Mouse (Mus musculus) liver, adult 2 months (tissue): ENCODE measurements at regions not wholly inside any gene's neighbourhood (a gene's known extent, or its start where the extent isn't known, plus 50 kb on each side); places are given as distances from the start of the nearest gene placed in this dataset.

Experiments
- DNase-seq: peaks from one replicate; pipeline ENCODE4 v3.0.0-alpha.2; 2011; ENCODE audit warnings: low read depth, low spot score; ENCODE audit errors: extremely low read depth
- H3K27ac ChIP-seq: fragments of 200-500 bp; replicated peaks from 2 replicates; pipeline ENCODE4 v1.5.1; 2012; ENCODE audit warnings: low read depth, mild to moderate bottlenecking, control low read depth, inconsistent platforms, low read length; ENCODE audit not compliant: insufficient read depth
- H3K27me3 ChIP-seq: fragments of 200-500 bp; 2 replicates; pipeline ENCODE4 v1.6.1; 2012; ENCODE audit warnings: mild to moderate bottlenecking, moderate library complexity, low read length, inconsistent platforms; ENCODE audit not compliant: control insufficient read depth, insufficient read depth
- H3K36me3 ChIP-seq: fragments of 200-500 bp; 2 replicates; pipeline ENCODE4 v1.6.1; 2012; ENCODE audit warnings: low read length, inconsistent platforms; ENCODE audit not compliant: control insufficient read depth, insufficient read depth
- H3K4me1 ChIP-seq: fragments of 200-500 bp; 2 replicates; pipeline ENCODE4 v1.6.1; 2011; ENCODE audit warnings: low read length; ENCODE audit not compliant: control insufficient read depth, insufficient read depth
- H3K4me3 ChIP-seq: fragments of 200-500 bp; 2 replicates; pipeline ENCODE4 v1.5.1; 2011; ENCODE audit warnings: low read depth, mild to moderate bottlenecking, control low read depth, low read length, moderate library complexity; ENCODE audit not compliant: insufficient read depth
- H3K79me2 ChIP-seq: fragments of 200-500 bp; 2 replicates; pipeline ENCODE4 v1.6.1; 2012; ENCODE audit warnings: inconsistent platforms, mild to moderate bottlenecking, low read length, moderate library complexity; ENCODE audit not compliant: control insufficient read depth, insufficient read depth
- H3K9ac ChIP-seq: fragments of 200-500 bp; 2 replicates; pipeline ENCODE4 v1.6.1; 2012; ENCODE audit warnings: low read depth, mild to moderate bottlenecking, control low read depth, inconsistent platforms, low read length
- CTCF ChIP-seq: fragments of 200-500 bp; IDR thresholded peaks from 2 replicates; pipeline ENCODE4 v1.5.1; 2011; ENCODE audit warnings: low read depth, low read length, control low read depth
- POLR2A ChIP-seq: fragments of 200-500 bp; IDR thresholded peaks from 2 replicates; pipeline ENCODE4 v1.6.1; 2011; ENCODE audit warnings: low read length, control low read depth; ENCODE audit not compliant: insufficient read depth; ENCODE audit errors: extremely low read depth
- WGBS: fragments of 180-500 bp; shearing (Covaris S2); methylation state at CpG from one replicate; pipeline ENCODE4 v1.1.7; 2018; 5-methylcytosine and 5-hydroxymethylcytosine counted together

- no peak overlapping the region for H3K4me3 ChIP-seq
- TF ChIP-seq POLR2A (no peak), CTCF (no peak)
- WGBS: 92% methylated on average over 7 of the region's 7 CpGs
- no peaks in the 10 kb centered on the region for H3K27me3 ChIP-seq
- H3K36me3 ChIP-seq: no peaks in the 10 kb centered on the region
- DNase-seq: no peak
- H3K4me1 ChIP-seq: no peaks in the 10 kb centered on the region
- H3K79me2 ChIP-seq: no peaks in the 10 kb centered on the region
- no peak overlapping the region for H3K9ac ChIP-seq
- no peak overlapping the region for H3K27ac ChIP-seq
These were observed 827.6 kb downstream of the Fam19a2 start for GRCm38 (mm10) chr10:124091364-124091763.

GRCm38 (mm10) chr10:124119585-124119984 is 855.8 kb downstream of the Fam19a2 start:
- no peak for TF ChIP-seq CTCF
- no peak for TF ChIP-seq POLR2A
- H3K4me3 ChIP-seq: no peak overlapping the region
- no peak overlapping the region for H3K9ac ChIP-seq
- H3K79me2 ChIP-seq: no peaks in the 10 kb centered on the region
- no peak for DNase-seq
- no peaks in the 10 kb centered on the region for H3K27me3 ChIP-seq
- H3K4me1 ChIP-seq: no peaks in the 10 kb centered on the region
- no peaks in the 10 kb centered on the region for H3K36me3 ChIP-seq
- H3K27ac ChIP-seq: no peak overlapping the region

DNA sequence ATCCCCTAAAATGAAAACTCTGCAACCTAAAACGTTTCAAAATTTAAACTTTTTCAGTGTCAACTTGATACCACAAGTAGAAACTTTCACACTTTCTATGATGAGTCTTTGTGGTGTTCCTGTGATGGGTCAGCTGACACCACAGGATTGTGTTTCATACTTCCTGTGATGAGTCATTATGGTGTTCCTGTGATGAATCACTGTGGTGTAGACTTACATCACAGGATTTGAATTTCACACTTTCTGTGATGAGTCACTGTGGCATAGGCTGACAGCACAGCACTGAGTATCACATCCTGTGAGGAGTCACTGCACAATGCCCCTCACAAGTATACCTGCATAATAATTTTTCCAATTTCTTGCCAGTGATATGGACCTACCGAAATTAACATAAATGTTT is 874.7 kb downstream of the Fam19a2 start:
- Histone ChIP-seq H3K4me1 (no peaks in the 10 kb centered on the region), H3K36me3 (no peaks in the 10 kb centered on the region), H3K9ac (no peak overlapping the region), H3K79me2 (no peaks in the 10 kb centered on the region), H3K27me3 (no peaks in the 10 kb centered on the region), H3K27ac (no peak overlapping the region), H3K4me3 (no peak overlapping the region)
- no peak for DNase-seq
- WGBS: 56% methylated on average over 2 of the region's 2 CpGs
- TF ChIP-seq POLR2A (no peak), CTCF (no peak)

GRCm38 (mm10) chr10:124142336-124142735 is 878.5 kb downstream of the Fam19a2 start:
- WGBS: 45% methylated on average over 1 of the region's 1 CpGs
- Histone ChIP-seq H3K27ac (no peak overlapping the region), H3K4me1 (no peaks in the 10 kb centered on the region), H3K27me3 (no peaks in the 10 kb centered on the region), H3K36me3 (no peaks in the 10 kb centered on the region), H3K4me3 (no peak overlapping the region), H3K79me2 (no peaks in the 10 kb centered on the region), H3K9ac (no peak overlapping the region)
- DNase-seq: no peak
- no peak for TF ChIP-seq CTCF
- no peak for TF ChIP-seq POLR2A

DNA sequence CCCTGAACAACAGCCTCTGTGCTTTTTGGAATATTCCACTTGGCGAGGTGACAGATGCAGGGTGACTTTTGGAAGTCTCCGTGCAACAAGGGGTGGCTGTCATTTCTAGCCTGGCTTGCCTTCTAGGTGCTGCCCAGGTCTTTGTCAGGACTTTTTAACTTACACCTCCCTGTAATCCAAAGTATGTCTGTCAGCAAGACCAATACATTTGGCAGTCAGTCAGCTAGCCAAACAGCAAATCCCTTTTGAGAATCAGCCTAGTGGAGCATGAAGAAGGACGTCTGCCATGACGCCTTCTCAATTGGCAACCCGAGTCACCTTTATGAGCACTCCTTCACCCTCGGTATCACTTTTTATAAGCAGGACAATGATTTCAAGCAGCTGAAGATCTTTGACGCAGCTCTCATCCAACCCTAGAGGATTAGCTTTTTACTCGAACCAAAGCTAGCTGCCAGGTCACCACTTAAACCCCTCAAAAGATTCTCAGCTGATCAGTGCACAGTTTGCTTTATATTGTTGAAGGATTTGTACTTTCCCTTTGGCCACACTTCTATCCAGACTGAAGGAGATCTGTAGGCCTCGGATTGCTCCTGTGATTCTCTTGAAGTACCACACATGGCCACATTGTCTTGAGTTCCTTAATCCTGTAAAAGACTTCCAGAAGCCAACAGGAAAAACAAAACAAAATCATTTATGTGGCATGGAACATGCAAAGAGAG is 883.1 kb downstream of the Fam19a2 start:
- DNase-seq: no peak
- no peaks in the 10 kb centered on the region for H3K36me3 ChIP-seq
- no peak overlapping the region for H3K9ac ChIP-seq
- no peaks in the 10 kb centered on the region for H3K4me1 ChIP-seq
- no peak overlapping the region for H3K4me3 ChIP-seq
- TF ChIP-seq POLR2A (no peak), CTCF (no peak)
- no peak overlapping the region for H3K27ac ChIP-seq
- no peaks in the 10 kb centered on the region for H3K79me2 ChIP-seq
- WGBS: 79% methylated on average over 9 of the region's 9 CpGs
- H3K27me3 ChIP-seq: no peaks in the 10 kb centered on the region

- Histone ChIP-seq H3K27me3 (no peaks in the 10 kb centered on the region), H3K4me3 (no peak overlapping the region), H3K36me3 (no peaks in the 10 kb centered on the region), H3K9ac (no peak overlapping the region), H3K27ac (no peak overlapping the region), H3K79me2 (no peaks in the 10 kb centered on the region), H3K4me1 (no peaks in the 10 kb centered on the region)
- TF ChIP-seq CTCF (no peak), POLR2A (no peak)
- WGBS: 89% methylated on average over 7 of the region's 7 CpGs
- DNase-seq: no peak
These were observed 899.6 kb downstream of the Fam19a2 start for GRCm38 (mm10) chr10:124163441-124163840.
